Comparison of ENCODE assay signal across 8 mouse cellular contexts in the genomic region with DNA sequence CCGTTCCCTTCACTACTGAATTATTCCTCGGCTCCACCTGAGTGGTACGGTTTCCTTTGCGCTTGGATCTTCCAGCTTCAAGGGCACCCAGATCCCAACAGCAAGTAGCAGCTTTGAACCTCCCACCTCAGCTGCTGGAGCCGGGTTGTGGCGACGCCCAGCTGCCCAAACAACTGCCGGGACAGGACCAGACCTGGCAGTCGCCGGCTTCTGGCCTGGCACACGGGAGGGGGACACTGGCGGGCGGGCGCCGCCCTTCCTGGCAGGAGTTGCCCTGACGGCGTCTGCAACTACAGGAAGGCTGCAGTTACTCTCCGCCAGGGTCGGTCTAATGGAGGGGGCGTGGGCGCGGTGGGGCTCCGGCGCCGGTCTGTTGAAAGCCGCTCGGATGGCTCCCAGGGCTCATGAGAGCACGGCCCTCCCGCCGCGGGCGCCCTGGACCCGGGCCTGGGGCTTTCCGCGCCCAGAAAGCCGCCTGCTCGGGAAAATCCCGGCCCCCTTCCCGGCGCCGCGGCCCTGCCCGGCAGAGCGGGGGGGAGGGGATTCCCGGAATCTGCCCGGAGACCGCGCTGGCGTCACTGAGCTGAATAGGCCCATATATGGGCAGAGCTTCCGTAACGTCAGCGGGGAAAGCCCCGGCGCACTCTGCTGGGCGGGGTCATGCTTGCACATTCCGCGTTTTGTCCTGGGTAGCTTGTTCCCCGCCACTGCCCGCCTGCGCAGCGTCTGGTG. TPM values are rescaled to one million over a fixed set of nuclear protein-coding genes. Genes with fewer than 3 reads are reported as not detected.
A peak's percentile ranks its signal among the peaks of the same experiment; 100 is the strongest.
DNase-seq lines count a peak whose midpoint lies in the region; ATAC-seq lines count a peak whose summit lies in the region.

No protein-coding gene starts in this region.

- no peaks in the 10 kb centered on the region for H3K9me3 ChIP-seq in hindbrain, embryonic 16.5 days (ENCODE audit: control insufficient read depth, low read length)

- peaks cover 5% of the 10 kb centered on the region; the same call in 1 of the 2 replicates for H3K27me3 ChIP-seq in hindbrain, embryonic 16.5 days (replicated peaks; ENCODE audit: control insufficient read depth, insufficient read depth, low read length)

- peak overlapping the region; percentile 56 for H3K4me3 ChIP-seq in hindbrain, embryonic 16.5 days (ENCODE audit: low read length)

- WGBS in hindbrain, embryonic 16.5 days, result under 1% methylated on average over 61 of the region's 61 CpGs

- H3K36me3 ChIP-seq in hindbrain, embryonic 16.5 days (ENCODE audit: control insufficient read depth, insufficient read depth, low read length), result peaks cover 16% of the 10 kb centered on the region; the same call in 1 of the 2 replicates

- H3K9ac ChIP-seq in hindbrain, embryonic 16.5 days (ENCODE audit: low read depth, low read length), result peak overlapping the region; percentile 61

- peaks cover 56% of the 10 kb centered on the region for H3K4me1 ChIP-seq in hindbrain, embryonic 16.5 days (ENCODE audit: control insufficient read depth, insufficient read depth, low read depth, low read length)

- H3K4me2 ChIP-seq in hindbrain, embryonic 16.5 days (ENCODE audit: low read length), result peak overlapping the region; percentile 99

- DNase-seq in ZHBTc4 (ENCODE audit: low read depth, low spot score), result peak; percentile 97
- DNase-seq in cerebellum, postnatal 4 days (ENCODE audit: low spot score in 2 of 2), result peak; percentile 83 to 92
- DNase-seq in gastrocnemius, adult 18-20 months (ENCODE audit: low spot score), result peak; percentile 97
- peak; percentile 95 to 96 for DNase-seq in left cerebral cortex, adult 18-20 months (ENCODE audit: low spot score in 2 of 2)
- DNase-seq in lung, postnatal 4 days, result peak; percentile 96 to 98
- peak; percentile 87 for DNase-seq in retina, postnatal 7 days (ENCODE audit: low read depth, low spot score)
- peak; percentile 89 to 93 for DNase-seq in urinary bladder, adult 18-20 months (ENCODE audit: low spot score in 2 of 2)

- ATAC-seq in hindbrain, embryonic 16.5 days, result peak; percentile 82

- H3K27ac ChIP-seq in hindbrain, embryonic 16.5 days (ENCODE audit: low read depth, low read length), result peak overlapping the region; percentile 64

RNA-seq across cellular contexts. Expression of gene Junb, which starts 2.3 kb away (rescaled TPM):
- total RNA-seq in gastrocnemius, adult 18-20 months (2021), result 10 to 100 TPM in 1 of 2 experiments, 1 to 10 TPM in 1; 9.4 to 12.5 TPM
- polyA plus RNA-seq in hindbrain, embryonic 16.5 days (2015; fragmentation: Nextera tagmentation; extraction: Ambion mirVana), result 4.3 and 5.3 TPM in 2 replicates
- 100 to 1,000 TPM; 119 to 130 TPM for total RNA-seq in left cerebral cortex, adult 18-20 months (2021)

RNA-seq across cellular contexts. Expression of gene Rnaseh2a, which starts 6.6 kb away (rescaled TPM):
- 10 to 100 TPM; 21.1 to 21.7 TPM for total RNA-seq in gastrocnemius, adult 18-20 months (2021)
- polyA plus RNA-seq in hindbrain, embryonic 16.5 days (2015; fragmentation: Nextera tagmentation; extraction: Ambion mirVana), result 55.8 and 57.5 TPM in 2 replicates
- 10 to 100 TPM; 45.8 to 59.8 TPM for total RNA-seq in left cerebral cortex, adult 18-20 months (2021)

RNA-seq across cellular contexts. Expression of gene Prdx2, which starts 6.8 kb away (rescaled TPM):
- total RNA-seq in gastrocnemius, adult 18-20 months (2021), result 100 to 1,000 TPM; 193 to 200 TPM
- polyA plus RNA-seq in hindbrain, embryonic 16.5 days (2015; fragmentation: Nextera tagmentation; extraction: Ambion mirVana), result 1,040 and 1,063 TPM in 2 replicates
- total RNA-seq in left cerebral cortex, adult 18-20 months (2021), result 100 to 1,000 TPM; 338 to 344 TPM

RNA-seq across cellular contexts. Expression of gene Gm49661, which starts 7.0 kb away (rescaled TPM):
- total RNA-seq in gastrocnemius, adult 18-20 months (2021), result not detected
- polyA plus RNA-seq in hindbrain, embryonic 16.5 days (2015; fragmentation: Nextera tagmentation; extraction: Ambion mirVana), result not detected in 2 replicates
- not detected for total RNA-seq in left cerebral cortex, adult 18-20 months (2021)

RNA-seq across cellular contexts. Expression of gene Hook2, which starts 14.2 kb away (rescaled TPM):
- 1 to 10 TPM; 2.1 to 2.7 TPM for total RNA-seq in gastrocnemius, adult 18-20 months (2021)
- 37.9 and 39.6 TPM in 2 replicates for polyA plus RNA-seq in hindbrain, embryonic 16.5 days (2015; fragmentation: Nextera tagmentation; extraction: Ambion mirVana)
- total RNA-seq in left cerebral cortex, adult 18-20 months (2021), result 1 to 10 TPM; 9.6 to 9.7 TPM

Comparison
In these comparisons a context has a peak if more than half of its experiments do, and no peak if none do; other contexts are left out.
1. Peak in every context shown above with its lines: DNase-seq, ATAC-seq, H3K4me3 ChIP-seq and H3K27ac ChIP-seq.
2. RNA of gene Junb, which starts 2.3 kb away (total RNA-seq): 119 to 130 TPM in left cerebral cortex, adult 18-20 months; 9.4 to 12.5 TPM in gastrocnemius, adult 18-20 months; every median in the first group is over 4 times any median in the second.